Mouse (Mus musculus) megakaryocyte, embryonic 14.5 days (primary cell): ENCODE data around the gene Arhgef3.

Source experiments
- FLI1 ChIP-seq: IDR thresholded peaks from 2 replicates; pipeline ENCODE4 v1.6.1; 2012; ENCODE audit warnings: low read length, inconsistent platforms, mixed read lengths
- GATA1 ChIP-seq: IDR thresholded peaks from 3 replicates; pipeline ENCODE4 v1.6.1; 2012; ENCODE audit warnings: mixed read lengths, low read length, inconsistent platforms, borderline replicate concordance

- TF ChIP-seq GATA1, result no peak
- no peak for TF ChIP-seq FLI1
Measured at GRCm38 (mm10) chr14:27308761-27309160, 194.1 kb downstream of the Arhgef3 start.
